Mouse (Mus musculus) spleen, adult 2 months (tissue): ENCODE results near the gene Syt16.

Source experiments
- CTCF ChIP-seq: fragments of 200-500 bp; IDR thresholded peaks from 2 replicates; pipeline ENCODE4 v1.5.1; 2011; ENCODE audit warnings: mild to moderate bottlenecking, inconsistent platforms; ENCODE audit not compliant: insufficient read depth, insufficient read length, insufficient replicate concordance; ENCODE audit errors: extremely low read depth
- POLR2A ChIP-seq: fragments of 200-500 bp; IDR thresholded peaks from 2 replicates; pipeline ENCODE4 v1.6.1; 2011; ENCODE audit warnings: low read depth, low read length, inconsistent platforms

DNA sequence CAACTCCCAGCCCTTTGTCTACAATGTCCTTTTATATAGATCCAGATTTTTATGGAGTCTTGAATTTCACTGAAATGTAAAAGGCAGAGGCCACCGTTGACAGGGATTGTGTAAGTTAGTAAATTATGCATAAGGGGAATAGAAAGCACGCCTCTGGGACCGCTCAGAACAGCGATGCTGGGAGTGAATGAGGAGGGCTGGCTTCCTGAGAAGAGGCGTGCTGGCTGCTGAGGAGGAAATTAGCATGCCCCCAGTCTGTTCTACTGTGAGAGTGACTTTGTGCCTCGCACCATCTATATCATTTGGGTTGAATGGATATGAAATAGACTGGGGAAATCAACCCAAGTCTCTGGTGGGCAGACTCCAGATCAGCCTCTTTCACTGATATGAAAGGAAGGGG is 46.3 kb downstream of the Syt16 start:
- no peak for TF ChIP-seq CTCF
- TF ChIP-seq POLR2A: no peak
